Mouse (Mus musculus) cerebellum, adult (tissue): ENCODE measurements around the gene Pml.

Experiments
- ATAC-seq: cut with Nextera tagmentation; 2 replicates; pipeline ENCODE4 v1.9.2; 2017; ENCODE audit warnings: mild to moderate bottlenecking, moderate library complexity, mixed read lengths; ENCODE audit not compliant: insufficient number of reproducible peaks, low FRiP score, low TSS enrichment

Pml gene

DNA sequence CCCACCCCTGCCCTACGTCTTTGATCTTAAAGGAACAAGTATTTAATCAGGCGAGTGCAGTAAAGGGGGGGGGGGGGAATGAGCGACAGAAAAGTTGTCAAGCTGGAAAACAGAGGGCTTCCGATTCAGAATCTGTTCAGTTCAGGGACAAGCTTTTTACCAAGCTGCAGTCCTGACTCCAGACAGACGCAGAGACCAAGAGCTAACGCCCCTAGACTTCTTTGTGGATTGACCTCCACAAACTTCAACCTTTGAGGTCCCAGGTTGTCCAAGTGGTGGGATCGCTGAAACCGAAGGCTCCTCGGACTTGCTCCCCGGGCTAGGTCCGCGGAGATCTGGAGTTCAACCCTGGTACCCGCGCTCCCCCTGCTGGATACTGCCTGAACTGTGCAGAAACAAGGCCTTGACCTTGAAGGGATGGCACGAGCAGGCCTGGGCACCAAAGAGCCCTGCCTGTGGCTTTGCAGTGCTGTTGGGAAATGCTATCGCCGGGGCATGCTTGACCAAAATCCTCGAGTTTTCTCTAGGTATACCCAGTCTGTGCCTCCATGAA, 45.1 kb downstream of the Pml start:
- peak; percentile 73; the same call in 1 of the 2 replicates for ATAC-seq

- no peak for ATAC-seq
Observed at GRCm38 (mm10) chr9:58203516-58204447, 45.8 kb downstream of the Pml start, which contains the start of the genes Islr and Islr2. Gene Islr (minus strand): TSS chr9:58204306. Gene Islr2 (minus strand): TSS chr9:58204319.

- no peak for ATAC-seq
Observed at GRCm38 (mm10) chr9:58202676-58203453, 46.7 kb downstream of the Pml start.

GRCm38 (mm10) chr9:58201861-58202549, 47.6 kb downstream of the Pml start:
- ATAC-seq = no peak

GRCm38 (mm10) chr9:58201091-58201842, 48.3 kb downstream of the Pml start:
- no peak for ATAC-seq

DNA sequence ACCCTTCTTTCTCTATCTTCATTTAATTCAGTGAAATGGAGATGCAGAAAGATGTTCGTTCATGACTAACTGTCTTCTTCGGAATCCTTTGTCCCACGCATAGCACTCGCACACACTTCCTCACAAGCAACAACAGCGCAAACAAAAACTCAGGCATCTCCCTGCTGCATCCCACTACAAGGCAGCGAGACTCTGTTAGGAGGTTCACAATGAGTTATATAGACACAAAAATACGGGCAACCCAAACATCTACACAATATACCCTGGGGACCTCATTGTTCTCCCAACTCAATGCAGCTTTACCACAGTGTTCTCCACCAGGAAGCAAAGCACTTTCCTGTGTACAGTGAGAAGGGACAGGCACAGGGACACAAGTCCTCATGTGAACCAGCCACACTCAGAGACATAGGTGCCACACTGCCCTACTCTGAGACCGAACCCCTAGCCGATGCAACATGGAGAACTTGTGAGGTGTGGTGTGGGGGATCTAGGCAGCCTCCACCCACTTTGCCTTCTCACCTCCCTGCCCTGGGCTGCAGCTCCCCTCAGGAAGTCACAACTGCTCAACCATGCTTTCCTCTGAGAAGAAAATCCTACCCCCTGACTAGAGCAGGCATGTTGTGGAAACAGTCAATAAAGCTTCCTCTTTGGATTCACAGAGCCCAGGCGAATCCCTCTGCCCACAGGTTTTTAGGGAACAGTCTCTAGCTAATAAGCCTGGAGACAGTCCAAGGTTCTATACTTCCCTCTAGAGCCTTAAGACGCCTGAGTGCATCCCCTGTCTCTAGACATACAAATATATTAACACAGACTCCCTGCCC, 49.1 kb downstream of the Pml start:
- ATAC-seq = no peak

DNA sequence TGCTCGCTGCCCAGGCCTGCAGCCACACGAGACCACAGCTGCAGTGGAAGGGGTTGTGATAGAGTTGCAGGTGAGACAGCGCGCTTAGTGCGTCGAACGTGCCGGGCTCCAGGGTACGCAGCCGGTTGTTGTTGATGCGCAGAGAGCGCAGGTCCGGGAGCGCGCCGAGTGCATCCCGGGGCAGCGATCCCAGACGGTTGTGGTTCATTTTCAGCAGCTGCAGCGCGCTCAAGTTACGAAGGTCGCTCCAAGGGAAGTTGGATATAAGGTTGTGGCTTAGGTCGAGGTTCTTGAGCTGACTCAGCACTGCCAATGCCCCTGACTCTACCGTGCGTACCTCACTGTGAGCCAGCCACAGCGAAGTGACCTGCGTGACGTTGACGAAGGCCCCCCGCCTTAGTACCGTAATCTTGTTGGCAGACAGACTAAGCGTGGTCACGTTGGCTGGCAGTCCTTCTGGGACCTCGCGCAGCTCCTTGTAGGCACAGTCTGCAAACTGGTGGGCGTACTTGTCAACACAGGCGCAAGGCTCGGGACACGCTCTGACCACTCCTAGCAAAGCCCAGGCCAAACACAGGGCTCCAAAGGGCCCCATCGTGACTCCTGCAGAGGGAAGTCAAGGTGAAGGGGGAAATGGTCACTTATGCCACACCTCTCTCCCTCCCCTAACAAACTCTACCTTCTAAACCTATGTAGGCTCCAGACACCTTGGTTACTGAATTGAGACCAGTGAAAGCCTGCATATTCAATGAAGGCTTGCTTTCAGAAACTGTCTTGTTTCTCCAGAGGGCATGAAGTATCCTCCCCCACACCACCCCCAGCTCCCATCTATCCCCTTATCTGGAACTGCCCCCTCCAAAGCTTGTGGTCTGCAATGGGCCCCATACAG, 50.0 kb downstream of the Pml start:
- no peak for ATAC-seq

- no peak for ATAC-seq
Observed at GRCm38 (mm10) chr9:58198801-58199371, 50.7 kb downstream of the Pml start.

DNA sequence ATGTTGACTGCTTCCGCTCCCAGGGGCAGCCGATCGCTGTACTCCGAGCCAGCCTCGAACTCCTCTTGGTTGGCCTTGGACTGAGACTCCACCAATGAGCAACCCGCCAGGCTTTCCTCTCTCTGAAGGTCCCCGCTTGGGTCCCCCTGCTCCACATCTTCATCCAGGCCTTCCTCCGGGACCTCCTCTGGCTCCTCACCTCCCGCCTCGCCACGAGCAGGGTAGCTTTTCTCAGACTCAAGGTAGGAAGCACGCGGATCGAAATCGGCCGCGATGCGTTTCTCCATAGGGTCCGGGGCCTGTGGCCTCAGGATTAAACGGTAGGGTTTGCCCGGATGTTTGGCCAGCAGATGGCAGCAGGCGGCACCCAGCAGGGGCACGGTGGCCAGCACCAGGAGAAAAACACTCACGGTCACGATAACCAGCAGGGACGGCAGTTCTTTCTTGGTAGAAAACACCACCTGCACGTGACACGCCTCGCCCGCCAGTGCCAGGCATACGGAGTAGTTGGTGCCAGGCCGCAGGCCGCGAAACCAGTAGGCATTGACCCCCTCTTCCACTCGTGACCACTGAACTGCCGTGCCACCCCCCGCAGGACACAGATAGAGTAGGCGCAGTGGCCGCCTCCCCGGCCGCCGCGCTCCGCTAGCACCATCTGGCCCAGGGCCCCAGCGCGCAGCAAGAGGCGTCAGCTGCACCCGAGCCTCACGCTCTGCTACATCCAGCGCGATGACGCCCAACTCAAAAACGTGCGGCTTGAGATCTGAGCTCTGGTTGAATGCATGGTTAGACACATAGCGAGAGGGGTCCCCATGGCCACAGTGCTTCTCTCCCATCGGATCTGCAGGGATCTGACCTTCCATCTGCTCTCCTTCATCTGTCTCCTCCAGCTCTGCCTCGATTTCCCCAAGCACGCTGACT, 51.5 kb downstream of the Pml start:
- ATAC-seq = no peak

GRCm38 (mm10) chr9:58196610-58197567, 52.7 kb downstream of the Pml start:
- ATAC-seq = no peak

- no peak for ATAC-seq
Observed at GRCm38 (mm10) chr9:58196141-58196540, 53.4 kb downstream of the Pml start.

DNA sequence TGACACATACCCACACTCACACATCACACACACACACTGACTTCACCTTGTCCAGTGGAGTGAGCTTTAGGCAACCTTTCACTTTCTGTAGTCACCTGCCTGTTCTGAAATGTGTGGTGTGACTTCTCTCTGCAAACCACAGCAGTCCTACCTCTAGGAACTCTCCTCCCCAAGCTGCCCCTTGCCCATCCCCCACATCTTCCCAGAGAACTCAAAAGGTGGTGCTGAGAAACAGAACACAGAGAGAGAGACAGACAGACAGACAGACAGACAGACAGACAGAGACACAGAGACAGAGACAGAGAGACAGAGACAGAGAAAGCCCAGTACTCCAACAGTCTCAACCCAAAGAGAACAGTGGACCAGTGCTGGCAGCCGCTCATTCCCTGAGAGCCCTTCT, 53.9 kb downstream of the Pml start:
- no peak for ATAC-seq

- no peak for ATAC-seq
Observed at GRCm38 (mm10) chr9:58194222-58194621, 55.4 kb downstream of the Pml start.

DNA sequence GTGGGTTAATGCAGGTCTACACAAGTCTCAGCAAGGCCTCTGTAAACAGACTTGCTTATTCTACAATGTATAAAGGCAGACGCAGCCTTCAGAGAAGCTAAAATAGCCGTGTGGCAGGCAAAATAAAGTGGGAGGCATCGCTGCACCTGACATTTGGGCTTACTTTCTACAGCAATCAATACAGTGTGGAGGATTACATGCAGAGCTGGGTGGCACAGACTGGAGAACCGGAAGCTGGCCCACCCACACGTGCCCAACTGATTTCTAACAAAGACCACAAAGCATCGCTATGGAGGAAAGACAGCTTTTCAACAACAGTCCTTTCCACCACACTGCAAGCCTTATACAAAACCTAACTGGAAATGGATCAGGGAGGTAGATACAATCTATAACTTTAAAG, 65.1 kb downstream of the Pml start:
- ATAC-seq = no peak

- no peak for ATAC-seq
Observed at GRCm38 (mm10) chr9:58179390-58179789, 70.2 kb downstream of the Pml start.
